Mouse (Mus musculus) frontal cortex, postnatal 36 days (tissue): ENCODE data around the gene Bmp7.
A peak's percentile ranks its signal among the peaks of the same experiment; 100 is the strongest.

Experiments
- DNase-seq, 2 experiments: peaks; one replicate each; pipeline ENCODE4 v3.0.0; 2022; ENCODE audit warnings: low spot score in 2 of 2

Bmp7 gene

GRCm38 (mm10) chr2:172911157-172911556 lies 29.0 kb downstream of the Bmp7 start:
- DNase-seq = no peak

GRCm38 (mm10) chr2:172909463-172909862 lies 30.7 kb downstream of the Bmp7 start:
- no peak for DNase-seq

GRCm38 (mm10) chr2:172906146-172906545 lies 34.0 kb downstream of the Bmp7 start:
- DNase-seq = no peak

GRCm38 (mm10) chr2:172905057-172905456 lies 35.1 kb downstream of the Bmp7 start:
- DNase-seq = no peak

GRCm38 (mm10) chr2:172904614-172905013 lies 35.5 kb downstream of the Bmp7 start:
- DNase-seq = no peak

GRCm38 (mm10) chr2:172903523-172903922 lies 36.6 kb downstream of the Bmp7 start:
- DNase-seq = no peak

GRCm38 (mm10) chr2:172900954-172901701 lies 39.0 kb downstream of the Bmp7 start:
- no peak for DNase-seq

- DNase-seq = no peak
Observed at GRCm38 (mm10) chr2:172889756-172890443, 50.2 kb downstream of the Bmp7 start.

GRCm38 (mm10) chr2:172889222-172889621 lies 50.9 kb downstream of the Bmp7 start:
- no peak for DNase-seq

- DNase-seq = no peak
Observed at GRCm38 (mm10) chr2:172888147-172888546, 52.0 kb downstream of the Bmp7 start.

- no peak for DNase-seq
Observed at GRCm38 (mm10) chr2:172885861-172886260, 54.3 kb downstream of the Bmp7 start.

- no peak for DNase-seq
Observed at GRCm38 (mm10) chr2:172884584-172884983, 55.5 kb downstream of the Bmp7 start.

- DNase-seq = no peak
Observed at GRCm38 (mm10) chr2:172875201-172875600, 64.9 kb downstream of the Bmp7 start.

- DNase-seq = no peak
Observed at GRCm38 (mm10) chr2:172866356-172866755, 73.8 kb downstream of the Bmp7 start.

- DNase-seq = no peak
Observed at GRCm38 (mm10) chr2:172865165-172865564, 75.0 kb downstream of the Bmp7 start.

GRCm38 (mm10) chr2:172864566-172864965 lies 75.6 kb downstream of the Bmp7 start:
- DNase-seq = no peak

- DNase-seq = peak in 1 of 2 experiments; percentile 27
Observed at GRCm38 (mm10) chr2:172863469-172863856, 76.7 kb downstream of the Bmp7 start.

- peak; percentile 71 to 72 for DNase-seq
Observed at GRCm38 (mm10) chr2:172862850-172863468, 77.2 kb downstream of the Bmp7 start.

GRCm38 (mm10) chr2:172862424-172862823 lies 77.7 kb downstream of the Bmp7 start:
- no peak for DNase-seq

GRCm38 (mm10) chr2:172861590-172861989 lies 78.5 kb downstream of the Bmp7 start:
- DNase-seq = peak in 1 of 2 experiments; percentile 19

- DNase-seq = no peak
Observed at GRCm38 (mm10) chr2:172860593-172860992, 79.5 kb downstream of the Bmp7 start.

GRCm38 (mm10) chr2:172860104-172860503 lies 80.0 kb downstream of the Bmp7 start:
- no peak for DNase-seq

GRCm38 (mm10) chr2:172857048-172857447 lies 83.1 kb downstream of the Bmp7 start:
- no peak for DNase-seq
